Mouse (Mus musculus): ENCODE measurements around the gene Prss34.

GRCm38 (mm10) chr17:25318354-25318753 lies 20.2 kb downstream of the Prss34 start, which contains the start of gene Prss29:
- no peak for TF ChIP-seq POLR2A (IDR thresholded peaks at IDR 0.05; ENCODE audit: control insufficient read depth, low read depth, low read length)
- TF ChIP-seq CTCF (IDR thresholded peaks at IDR 0.05; ENCODE audit: control insufficient read depth, insufficient read depth, insufficient replicate concordance, low read depth, low read length) = no peak

Measured in testis, adult 2 months (tissue).